Mouse (Mus musculus) midbrain, embryonic 13.5 days (tissue): ENCODE results near the gene Mgat2. TPM values are rescaled to one million over a fixed set of nuclear protein-coding genes. Genes with fewer than 3 reads are reported as not detected.

Source experiments
- ATAC-seq: fragments of 200-750 bp; cut with Nextera tagmentation; 2 replicates; pipeline ENCODE4 v1.8.0; 2017; ENCODE audit warnings: mild to moderate bottlenecking, moderate TSS enrichment, moderate library complexity
- H3K27ac ChIP-seq: fragments of 300-500 bp; sonication (generic); 2 replicates; pipeline ENCODE4 v1.5.1; 2015; ENCODE audit warnings: inconsistent platforms, mild to moderate bottlenecking, moderate library complexity
- H3K27me3 ChIP-seq: fragments of 300-500 bp; sonication (generic); 2 replicates; pipeline ENCODE4 v1.6.1; 2015; ENCODE audit warnings: mild to moderate bottlenecking, inconsistent platforms
- H3K36me3 ChIP-seq: fragments of 300-500 bp; sonication (generic); 2 replicates; pipeline ENCODE4 v1.6.1; 2015; ENCODE audit warnings: mild to moderate bottlenecking, inconsistent platforms
- H3K4me1 ChIP-seq: fragments of 300-500 bp; sonication (generic); replicated peaks from 2 replicates; pipeline ENCODE4 v1.6.1; 2015; ENCODE audit warnings: inconsistent platforms
- H3K4me2 ChIP-seq: fragments of 300-500 bp; sonication (generic); replicated peaks from 2 replicates; pipeline ENCODE4 v1.6.1; 2015; ENCODE audit warnings: moderate library complexity, mild to moderate bottlenecking, inconsistent platforms
- H3K4me3 ChIP-seq: fragments of 300-500 bp; sonication (generic); replicated peaks from 2 replicates; pipeline ENCODE4 v1.5.1; 2015; ENCODE audit warnings: mild to moderate bottlenecking, inconsistent platforms
- H3K9ac ChIP-seq: fragments of 300-500 bp; sonication (generic); replicated peaks from 2 replicates; pipeline ENCODE4 v1.6.1; 2015; ENCODE audit warnings: mild to moderate bottlenecking, inconsistent platforms
- H3K9me3 ChIP-seq: fragments of 300-500 bp; sonication (generic); 2 replicates; pipeline ENCODE4 v1.6.1; 2016; ENCODE audit warnings: mild to moderate bottlenecking, inconsistent platforms
- WGBS: fragments of 180-500 bp; shearing (Covaris S2); methylation state at CpG from one replicate; pipeline ENCODE4 v1.1.7; 2015; 5-methylcytosine and 5-hydroxymethylcytosine counted together
- polyA plus RNA-seq: library from polyadenylated mRNA; unstranded; fragments of >200 nt; fragmentation: Nextera tagmentation; extraction: Ambion mirVana; gene quantifications from 2 replicates; pipeline ENCODE4 v1.2.1, GENCODE M21; 2015

Gene Mgat2
- polyA plus RNA-seq, 1 experiment from 2014 or later: 35.0 TPM

DNA sequence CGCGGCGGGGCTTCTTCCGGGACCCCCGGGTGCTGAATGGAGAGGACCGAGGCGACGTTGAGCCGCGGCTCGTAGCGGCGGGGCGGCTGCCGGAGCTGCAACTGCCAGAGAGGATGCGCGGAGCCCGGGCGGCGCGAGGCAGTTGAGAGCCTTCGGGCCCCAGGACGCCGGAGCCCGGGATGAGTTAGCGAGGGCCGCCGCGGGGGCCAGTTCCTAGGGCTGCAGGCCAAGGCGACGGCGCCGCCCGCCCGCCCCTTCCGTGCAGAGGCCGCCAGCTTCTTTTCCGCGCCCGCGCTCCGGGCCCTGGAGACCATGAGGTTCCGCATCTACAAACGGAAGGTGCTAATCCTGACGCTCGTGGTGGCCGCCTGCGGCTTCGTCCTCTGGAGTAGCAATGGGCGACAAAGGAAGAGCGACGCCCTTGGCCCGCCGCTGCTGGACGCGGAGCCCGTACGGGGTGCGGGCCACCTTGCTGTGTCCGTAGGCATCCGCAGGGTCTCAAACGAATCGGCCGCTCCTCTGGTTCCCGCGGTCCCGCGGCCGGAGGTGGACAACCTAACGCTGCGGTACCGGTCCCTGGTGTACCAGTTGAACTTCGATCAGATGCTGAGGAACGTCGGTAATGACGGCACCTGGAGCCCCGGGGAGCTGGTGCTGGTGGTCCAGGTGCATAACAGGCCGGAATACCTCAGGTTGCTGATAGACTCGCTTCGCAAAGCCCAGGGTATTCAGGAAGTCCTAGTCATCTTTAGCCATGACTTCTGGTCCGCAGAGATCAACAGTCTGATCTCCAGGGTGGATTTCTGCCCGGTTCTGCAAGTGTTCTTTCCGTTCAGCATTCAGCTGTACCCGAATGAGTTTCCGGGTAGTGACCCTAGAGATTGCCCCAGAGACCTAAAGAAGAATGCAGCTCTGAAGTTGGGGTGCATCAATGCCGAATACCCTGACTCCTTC, 662 bp downstream of the Mgat2 start:
- Histone ChIP-seq H3K9ac (peak overlapping the region; percentile 92), H3K36me3 (peaks cover 23% of the 10 kb centered on the region), H3K27ac (peak overlapping the region; percentile 94), H3K9me3 (no peaks in the 10 kb centered on the region), H3K4me2 (peak overlapping the region; percentile 90), H3K27me3 (no peaks in the 10 kb centered on the region), H3K4me3 (peak overlapping the region; percentile 90), H3K4me1 (peaks cover 28% of the 10 kb centered on the region)
- WGBS: 3% methylated on average over 73 of the region's 86 CpGs
- ATAC-seq: peak; percentile 76

DNA sequence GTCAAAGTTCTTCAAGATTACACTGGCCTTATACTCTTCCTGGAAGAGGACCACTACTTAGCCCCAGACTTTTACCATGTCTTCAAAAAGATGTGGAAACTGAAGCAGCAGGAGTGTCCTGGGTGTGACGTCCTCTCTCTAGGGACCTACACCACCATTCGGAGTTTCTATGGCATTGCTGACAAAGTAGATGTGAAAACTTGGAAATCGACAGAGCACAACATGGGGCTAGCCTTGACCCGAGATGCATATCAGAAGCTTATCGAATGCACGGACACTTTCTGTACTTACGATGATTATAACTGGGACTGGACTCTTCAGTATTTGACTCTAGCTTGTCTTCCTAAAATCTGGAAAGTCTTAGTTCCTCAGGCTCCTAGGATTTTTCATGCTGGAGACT, 1.4 kb downstream of the Mgat2 start:
- 77% methylated on average over 7 of the region's 7 CpGs for WGBS
- H3K9ac ChIP-seq: peak overlapping the region; percentile 92

DNA sequence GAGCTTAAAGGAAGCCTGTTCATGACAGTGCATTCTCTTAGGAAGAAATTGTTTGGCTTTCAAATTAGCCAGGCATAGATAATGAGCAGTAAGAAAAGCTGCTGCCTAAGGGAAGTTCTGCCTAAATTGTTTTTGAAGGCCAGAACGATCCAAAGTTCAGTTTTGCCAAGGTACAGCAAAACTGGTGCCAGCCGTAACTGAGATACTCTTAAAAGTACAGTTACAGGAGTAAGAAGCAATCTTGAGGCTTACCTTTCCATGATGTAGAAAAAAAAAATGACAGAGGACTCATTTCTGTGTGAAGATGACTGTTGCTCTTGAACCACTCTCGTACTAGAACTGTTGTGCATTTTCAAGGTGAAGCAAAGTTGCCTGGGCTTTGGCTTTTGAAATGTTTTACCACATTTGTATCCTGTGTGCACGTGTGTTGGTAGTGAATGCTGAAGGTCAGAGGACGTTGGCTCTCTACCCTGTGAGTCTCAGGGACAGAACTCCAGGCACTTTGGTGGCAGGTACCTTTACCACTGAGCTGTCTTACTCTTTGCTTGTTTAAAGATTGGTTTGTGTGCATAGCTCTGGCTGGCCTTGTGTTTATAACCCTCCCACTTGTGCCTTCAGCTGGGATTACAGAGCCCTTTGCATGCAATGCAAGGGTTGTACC, 3.0 kb downstream of the Mgat2 start:
- 75% methylated on average over 5 of the region's 5 CpGs for WGBS

More for the DNA sequence above, 1.4 kb downstream of the Mgat2 start:
- no peak for ATAC-seq
- Histone ChIP-seq H3K4me2 (peak overlapping the region; percentile 90), H3K27me3 (no peaks in the 10 kb centered on the region), H3K36me3 (peaks cover 28% of the 10 kb centered on the region), H3K4me3 (peak overlapping the region; percentile 90), H3K27ac (no peak overlapping the region), H3K9me3 (no peaks in the 10 kb centered on the region), H3K4me1 (peaks cover 28% of the 10 kb centered on the region)

GRCm38 (mm10) chr12:69190074-69190473, 6.1 kb downstream of the Mgat2 start:
- Histone ChIP-seq H3K9ac (no peak overlapping the region), H3K27ac (no peak overlapping the region), H3K4me2 (no peak overlapping the region), H3K36me3 (peaks cover 27% of the 10 kb centered on the region), H3K4me1 (peaks cover 17% of the 10 kb centered on the region), H3K9me3 (no peaks in the 10 kb centered on the region), H3K4me3 (no peak overlapping the region), H3K27me3 (no peaks in the 10 kb centered on the region)
- no peak for ATAC-seq
- 93% methylated on average over 9 of the region's 9 CpGs for WGBS

More for the DNA sequence above, 3.0 kb downstream of the Mgat2 start:
- Histone ChIP-seq H3K4me2 (peak overlapping the region; percentile 7; the same call in 1 of the 2 replicates), H3K9me3 (no peaks in the 10 kb centered on the region), H3K4me1 (peaks cover 28% of the 10 kb centered on the region), H3K9ac (peak overlapping the region; percentile 5; the same call in 1 of the 2 replicates), H3K36me3 (peaks cover 28% of the 10 kb centered on the region), H3K4me3 (no peak overlapping the region), H3K27ac (no peak overlapping the region), H3K27me3 (no peaks in the 10 kb centered on the region)
- ATAC-seq: no peak

DNA sequence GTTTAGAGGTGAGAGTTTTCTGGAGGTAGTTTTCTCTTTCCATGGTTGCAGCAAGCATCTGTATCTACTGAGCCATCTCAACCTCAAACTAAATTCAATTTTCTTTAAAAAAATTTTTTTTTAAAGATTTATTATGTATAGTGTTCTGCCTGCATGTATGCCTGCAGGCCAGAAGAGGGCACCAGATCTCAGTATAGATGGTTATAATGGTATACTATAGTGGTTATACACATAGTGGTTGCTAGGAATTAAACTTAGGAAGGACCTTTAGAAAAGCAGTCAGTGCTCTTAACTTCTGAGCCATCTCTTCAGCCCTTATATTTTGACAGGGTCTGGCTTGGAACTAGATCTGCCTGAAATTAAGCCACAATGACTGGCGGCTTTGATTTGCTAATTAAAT, 6.6 kb downstream of the Mgat2 start:
- Histone ChIP-seq H3K4me1 (peaks cover 15% of the 10 kb centered on the region), H3K4me3 (no peak overlapping the region), H3K27ac (no peak overlapping the region), H3K4me2 (no peak overlapping the region), H3K9me3 (no peaks in the 10 kb centered on the region), H3K9ac (no peak overlapping the region), H3K36me3 (peaks cover 27% of the 10 kb centered on the region), H3K27me3 (no peaks in the 10 kb centered on the region)
- WGBS: 100% methylated on average over 1 of the region's 1 CpGs
- no peak for ATAC-seq

GRCm38 (mm10) chr12:69191396-69191795, 7.4 kb downstream of the Mgat2 start:
- Histone ChIP-seq H3K36me3 (peaks cover 27% of the 10 kb centered on the region), H3K4me1 (peaks cover 20% of the 10 kb centered on the region), H3K9ac (no peak overlapping the region), H3K4me3 (no peak overlapping the region), H3K4me2 (no peak overlapping the region), H3K27ac (no peak overlapping the region), H3K27me3 (no peaks in the 10 kb centered on the region), H3K9me3 (no peaks in the 10 kb centered on the region)
- WGBS: 95% methylated on average over 5 of the region's 5 CpGs
- no peak for ATAC-seq

DNA sequence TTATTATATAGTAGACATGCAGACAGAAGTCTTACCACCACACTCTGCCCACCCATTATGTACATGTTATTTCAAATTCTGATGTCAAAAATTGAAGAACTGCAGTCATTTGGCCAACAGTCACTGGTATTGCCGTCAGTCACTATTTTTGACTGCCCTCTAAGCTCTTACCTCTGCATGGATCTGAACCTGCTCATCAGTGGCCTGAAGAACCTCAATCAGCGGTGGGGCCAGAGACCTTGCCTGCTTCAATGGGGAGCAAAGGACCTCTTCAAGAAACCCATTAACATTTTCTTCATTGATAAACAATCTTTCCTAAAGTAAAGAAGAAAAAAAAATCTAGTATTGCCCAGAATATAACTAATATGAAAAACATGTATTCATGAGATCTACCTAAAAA, 8.7 kb downstream of the Mgat2 start:
- WGBS: 92% methylated on average over 2 of the region's 2 CpGs

DNA sequence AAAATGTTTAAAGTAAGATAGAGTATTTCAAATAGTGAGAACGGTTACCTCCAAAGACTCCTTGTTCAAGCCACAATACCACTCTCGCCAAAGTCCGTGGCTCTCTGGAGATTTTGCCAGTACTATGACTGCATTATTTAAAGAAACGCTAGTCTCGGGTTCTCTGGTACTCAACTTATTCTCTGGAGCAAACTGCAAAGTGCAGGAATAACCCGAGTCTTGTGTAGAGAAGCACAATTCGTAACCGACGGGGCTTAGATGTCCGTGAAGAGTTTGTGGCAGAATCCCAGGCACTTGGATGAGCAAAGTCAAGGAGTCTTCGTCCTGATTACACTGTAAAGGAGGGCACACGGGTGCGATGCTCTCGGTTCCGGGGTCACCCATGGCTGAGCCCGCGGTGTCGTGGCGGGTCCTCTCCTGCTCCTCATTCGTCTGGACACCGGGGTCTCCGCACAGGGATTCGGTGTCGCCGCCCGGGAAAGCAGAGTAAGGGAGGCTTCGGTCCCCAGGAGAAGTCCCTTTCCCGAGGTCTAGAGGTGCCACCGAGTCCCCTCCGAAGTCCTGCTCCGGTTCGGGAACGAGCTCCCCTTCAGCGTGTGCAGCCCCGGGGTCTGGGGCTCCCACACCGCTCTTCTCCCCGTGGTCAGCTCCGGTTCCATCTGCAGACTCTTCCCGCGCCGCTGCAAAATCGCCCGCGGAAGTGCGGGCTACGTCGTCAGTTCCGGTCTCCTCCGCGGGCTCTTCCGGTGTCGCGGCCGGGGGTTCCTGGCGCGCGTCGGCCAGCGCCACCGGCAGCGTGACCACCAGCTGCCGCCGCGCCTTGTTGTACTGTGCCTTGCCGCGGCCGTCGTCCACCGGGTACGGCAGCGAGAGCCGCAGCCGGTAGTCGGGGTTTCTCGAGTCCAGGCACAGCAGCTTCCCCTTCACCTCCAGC, 12.8 kb downstream of the Mgat2 start, which contains the start of gene Gm49383:
Gene Gm49383 (minus strand): TSS at position 661 of the 934 bp plus-strand sequence.
- H3K4me3 ChIP-seq: peak within 1 kb of the TSS; percentile 96
- H3K36me3 ChIP-seq: peaks cover 13% of the 10 kb centered on the region
- peaks cover 31% of the 10 kb centered on the region for H3K4me1 ChIP-seq
- H3K9me3 ChIP-seq: no peaks in the 10 kb centered on the region
- peak within 1 kb of the TSS; percentile 89 for H3K27ac ChIP-seq
- H3K27me3 ChIP-seq: no peaks in the 10 kb centered on the region
- peak within 1 kb of the TSS; percentile 89 for H3K9ac ChIP-seq
- under 1% methylated on average over 75 of the region's 75 CpGs for WGBS
- ATAC-seq: peak; percentile 90
- peak within 1 kb of the TSS; percentile 96 for H3K4me2 ChIP-seq

More for the DNA sequence above, 8.7 kb downstream of the Mgat2 start:
- Histone ChIP-seq H3K9ac (no peak overlapping the region), H3K9me3 (no peaks in the 10 kb centered on the region), H3K27me3 (no peaks in the 10 kb centered on the region), H3K27ac (no peak overlapping the region), H3K36me3 (peaks cover 23% of the 10 kb centered on the region), H3K4me1 (peaks cover 14% of the 10 kb centered on the region), H3K4me2 (no peak overlapping the region), H3K4me3 (no peak overlapping the region)
- ATAC-seq: no peak

- Histone ChIP-seq H3K4me2 (peak overlapping the region; percentile 96), H3K9me3 (no peaks in the 10 kb centered on the region), H3K36me3 (peaks cover 21% of the 10 kb centered on the region), H3K9ac (peak overlapping the region; percentile 89), H3K27ac (peak overlapping the region; percentile 89), H3K4me3 (peak overlapping the region; percentile 96), H3K27me3 (no peaks in the 10 kb centered on the region), H3K4me1 (peaks cover 31% of the 10 kb centered on the region)
- under 1% methylated on average over 94 of the region's 94 CpGs for WGBS
- peak; percentile 83 for ATAC-seq
Measured at GRCm38 (mm10) chr12:69197378-69198163, 13.6 kb downstream of the Mgat2 start.

- Histone ChIP-seq H3K4me1 (peaks cover 31% of the 10 kb centered on the region), H3K4me3 (peak within 1 kb of the TSS; percentile 96), H3K4me2 (peak within 1 kb of the TSS; percentile 96), H3K27me3 (no peaks in the 10 kb centered on the region), H3K9ac (peak within 1 kb of the TSS; percentile 89), H3K9me3 (no peaks in the 10 kb centered on the region), H3K27ac (peak within 1 kb of the TSS; percentile 89), H3K36me3 (peaks cover 23% of the 10 kb centered on the region)
- peak; percentile 61 for ATAC-seq
- 0% methylated on average over 18 of the region's 18 CpGs for WGBS
Measured at GRCm38 (mm10) chr12:69198164-69198535, 14.2 kb downstream of the Mgat2 start, which contains the start of gene Dnaaf2. Gene Dnaaf2 (minus strand): TSS chr12:69198429.

DNA sequence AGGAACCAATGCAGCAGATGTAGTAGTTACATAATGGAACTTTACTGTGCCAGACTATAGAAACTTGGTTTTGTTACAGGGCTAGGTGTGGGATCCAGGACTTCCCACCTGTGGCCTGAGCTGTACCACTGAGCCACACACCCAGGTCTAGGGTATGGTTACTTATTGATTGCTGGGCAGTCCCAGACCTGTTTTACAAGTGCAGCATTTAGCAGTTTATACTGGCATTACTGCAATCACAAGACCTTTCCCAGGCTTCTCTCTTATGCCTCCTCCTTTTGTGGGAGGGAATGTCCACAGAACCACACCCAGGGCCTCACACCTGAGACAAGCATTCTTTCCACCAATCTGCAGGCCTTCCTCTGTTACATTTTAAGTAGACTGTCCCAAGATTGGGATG, 15.0 kb downstream of the Mgat2 start:
- Histone ChIP-seq H3K4me1 (peaks cover 31% of the 10 kb centered on the region), H3K27me3 (no peaks in the 10 kb centered on the region), H3K4me2 (peak overlapping the region; percentile 96; the same call in 1 of the 2 replicates), H3K27ac (no peak overlapping the region), H3K9me3 (no peaks in the 10 kb centered on the region), H3K9ac (no peak overlapping the region), H3K4me3 (peak overlapping the region; percentile 96; the same call in 1 of the 2 replicates), H3K36me3 (peaks cover 23% of the 10 kb centered on the region)
- no peak for ATAC-seq
